Mouse (Mus musculus) forebrain, embryonic 13.5 days (tissue): ENCODE results near the gene Pnkd. TPM values are rescaled to one million over a fixed set of nuclear protein-coding genes. Genes with fewer than 3 reads are reported as not detected.
A peak's percentile ranks its signal among the peaks of the same experiment; 100 is the strongest.

ENCODE experiments used
- ATAC-seq: fragments of 200-750 bp; cut with Nextera tagmentation; 2 replicates; pipeline ENCODE4 v1.8.0; 2017
- H3K27ac ChIP-seq: fragments of 300-500 bp; sonication (generic); 2 replicates; pipeline ENCODE4 v1.5.1; 2015; ENCODE audit warnings: inconsistent platforms, mild to moderate bottlenecking, moderate library complexity
- H3K27me3 ChIP-seq: fragments of 300-500 bp; sonication (generic); 2 replicates; pipeline ENCODE4 v1.6.1; 2015; ENCODE audit warnings: mild to moderate bottlenecking, inconsistent platforms
- H3K36me3 ChIP-seq: fragments of 300-500 bp; sonication (generic); 2 replicates; pipeline ENCODE4 v1.6.1; 2015; ENCODE audit warnings: mild to moderate bottlenecking, inconsistent platforms; ENCODE audit not compliant: poor library complexity, severe bottlenecking
- H3K4me1 ChIP-seq: fragments of 300-500 bp; sonication (generic); 2 replicates; pipeline ENCODE4 v1.6.1; 2015; ENCODE audit warnings: inconsistent platforms
- H3K4me2 ChIP-seq: fragments of 300-500 bp; sonication (generic); 2 replicates; pipeline ENCODE4 v1.6.1; 2015; ENCODE audit warnings: inconsistent platforms, mild to moderate bottlenecking, moderate library complexity
- H3K4me3 ChIP-seq: fragments of 300-500 bp; sonication (generic); 2 replicates; pipeline ENCODE4 v1.5.1; 2015; ENCODE audit warnings: mild to moderate bottlenecking, inconsistent platforms
- H3K9ac ChIP-seq: fragments of 300-500 bp; sonication (generic); 2 replicates; pipeline ENCODE4 v1.6.1; 2015; ENCODE audit warnings: mild to moderate bottlenecking, inconsistent platforms
- H3K9me3 ChIP-seq: fragments of 300-500 bp; sonication (generic); replicated peaks from 2 replicates; pipeline ENCODE4 v1.6.1; 2016; ENCODE audit warnings: inconsistent platforms
- WGBS: fragments of 180-500 bp; shearing (Covaris S2); methylation state at CpG from one replicate; pipeline ENCODE4 v1.1.7; 2015; 5-methylcytosine and 5-hydroxymethylcytosine counted together
- polyA plus RNA-seq: library from polyadenylated mRNA; unstranded; fragments of >200 nt; fragmentation: Nextera tagmentation; extraction: Ambion mirVana; gene quantifications from 2 replicates; pipeline ENCODE4 v1.2.1, GENCODE M21; 2015

The Pnkd gene
- polyA plus RNA-seq, 1 experiment from 2014 or later, result 94.5 TPM

DNA sequence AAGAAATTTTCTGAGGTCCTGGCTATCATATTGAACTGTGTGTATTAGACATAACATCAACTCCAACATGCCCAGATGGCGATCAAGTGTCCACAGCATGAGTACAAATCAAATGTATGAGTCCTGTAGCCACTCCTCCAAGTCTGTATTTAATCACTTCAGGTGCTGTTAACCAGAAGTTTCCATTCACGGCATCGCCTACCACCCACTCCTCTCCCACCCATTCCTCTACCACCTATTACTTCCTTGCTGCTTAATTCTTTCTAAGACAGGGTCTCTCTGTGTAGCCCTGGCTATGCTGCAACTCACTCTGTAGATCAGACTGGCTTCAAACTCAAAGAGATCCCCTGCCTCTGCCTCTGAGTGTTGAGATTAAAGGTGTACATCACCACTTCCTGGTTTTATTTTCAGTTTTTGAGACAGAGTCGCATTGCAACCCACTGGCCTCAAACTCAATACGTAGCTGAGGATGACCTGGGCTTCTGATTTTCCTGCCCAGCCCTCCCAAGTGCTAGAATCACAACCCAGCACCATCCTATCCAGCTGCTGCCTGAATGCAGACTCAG, 75.3 kb downstream of the Pnkd start:
- Histone ChIP-seq H3K9ac (no peak overlapping the region), H3K4me2 (no peak overlapping the region), H3K9me3 (no peaks in the 10 kb centered on the region), H3K4me1 (peaks cover 6% of the 10 kb centered on the region; the same call in 1 of the 2 replicates), H3K4me3 (no peak overlapping the region), H3K27ac (no peak overlapping the region), H3K36me3 (no peaks in the 10 kb centered on the region), H3K27me3 (no peaks in the 10 kb centered on the region)
- ATAC-seq, result no peak
- 90% methylated on average over 5 of the region's 5 CpGs for WGBS

- WGBS, result 0% methylated on average over 2 of the region's 2 CpGs
These were observed 77.1 kb downstream of the Pnkd start, which contains the start of gene Catip for GRCm38 (mm10) chr1:74361812-74362211. TSS of gene Catip (plus strand) at chr1:74362108.

DNA sequence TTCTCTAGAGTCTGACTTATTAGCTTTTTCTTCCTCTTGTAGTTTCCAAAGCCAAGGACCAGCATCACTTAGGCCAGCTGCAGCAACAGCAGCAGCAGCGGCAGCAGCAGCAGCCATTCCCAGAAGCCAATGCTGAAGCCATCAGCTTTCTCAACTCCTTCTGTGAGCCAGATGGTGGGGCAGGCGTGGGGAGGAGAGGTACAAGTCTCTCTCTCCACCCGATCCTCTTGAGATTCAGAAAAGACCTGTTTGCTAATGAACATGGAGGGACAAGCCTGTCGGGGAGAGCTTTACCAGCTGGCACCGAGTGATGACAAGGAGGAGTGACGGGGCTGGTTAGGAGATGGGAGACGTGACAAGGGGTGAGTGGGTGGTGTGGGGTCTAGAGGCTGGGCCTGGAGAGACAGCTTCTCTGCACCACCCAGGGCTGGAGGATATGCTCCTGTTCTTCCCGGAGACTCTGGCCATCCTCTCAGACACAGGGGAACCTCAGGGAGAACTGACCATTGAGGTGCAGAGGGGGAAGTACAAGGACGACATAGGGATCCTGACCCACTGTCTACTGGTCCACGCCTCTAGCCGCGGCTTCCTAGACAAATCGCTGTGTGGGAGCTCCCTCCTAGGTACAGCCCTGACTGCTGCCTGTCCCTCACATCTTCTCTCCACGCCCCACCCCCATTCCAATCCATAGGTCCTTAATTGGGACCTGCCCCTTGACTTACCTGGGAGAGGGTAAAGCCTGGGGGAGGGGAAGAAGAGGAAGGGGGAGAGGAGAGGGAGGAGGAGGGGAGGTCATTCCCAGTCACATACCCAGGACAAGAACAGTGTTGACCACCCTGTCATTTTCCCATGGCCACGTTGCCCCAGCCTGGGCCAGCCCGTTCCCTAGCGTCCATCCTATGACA, 77.8 kb downstream of the Pnkd start:
- Histone ChIP-seq H3K4me3 (no peak overlapping the region), H3K27me3 (no peaks in the 10 kb centered on the region), H3K4me2 (no peak overlapping the region), H3K4me1 (peaks cover 6% of the 10 kb centered on the region; the same call in 1 of the 2 replicates), H3K9ac (no peak overlapping the region), H3K9me3 (no peaks in the 10 kb centered on the region), H3K27ac (no peak overlapping the region), H3K36me3 (no peaks in the 10 kb centered on the region)
- no peak for ATAC-seq
- 69% methylated on average over 17 of the region's 17 CpGs for WGBS

More at GRCm38 (mm10) chr1:74361812-74362211, 77.1 kb downstream of the Pnkd start, which contains the start of gene Catip:
- no peak within 1 kb of the TSS for H3K9ac ChIP-seq
- H3K9me3 ChIP-seq, result no peaks in the 10 kb centered on the region
- no peak within 1 kb of the TSS for H3K4me3 ChIP-seq
- ATAC-seq, result peak; percentile 84
- H3K4me1 ChIP-seq, result peaks cover 6% of the 10 kb centered on the region; the same call in 1 of the 2 replicates
- H3K27ac ChIP-seq, result no peak within 1 kb of the TSS
- H3K4me2 ChIP-seq, result no peak within 1 kb of the TSS
- H3K27me3 ChIP-seq, result no peaks in the 10 kb centered on the region
- no peaks in the 10 kb centered on the region for H3K36me3 ChIP-seq

DNA sequence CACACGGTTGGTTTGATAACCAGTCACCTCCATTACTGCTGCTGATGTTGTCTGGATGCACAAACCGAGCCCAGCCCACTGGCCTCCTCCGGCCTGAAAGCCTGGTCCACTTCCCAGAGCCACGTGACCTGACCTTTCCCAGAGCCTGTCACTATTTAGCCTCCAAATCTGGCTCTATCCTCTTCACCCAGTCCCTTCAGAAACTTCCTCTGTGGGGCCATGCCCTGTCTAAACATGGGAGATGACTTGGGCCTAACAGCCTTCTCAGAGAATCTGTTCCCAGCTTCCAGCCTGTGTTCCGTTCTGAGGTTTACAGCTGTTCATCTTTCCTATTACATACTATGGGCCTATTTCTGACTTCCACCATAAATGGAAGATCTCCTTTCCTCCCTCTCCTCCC, 78.7 kb downstream of the Pnkd start:
- ATAC-seq, result no peak

DNA sequence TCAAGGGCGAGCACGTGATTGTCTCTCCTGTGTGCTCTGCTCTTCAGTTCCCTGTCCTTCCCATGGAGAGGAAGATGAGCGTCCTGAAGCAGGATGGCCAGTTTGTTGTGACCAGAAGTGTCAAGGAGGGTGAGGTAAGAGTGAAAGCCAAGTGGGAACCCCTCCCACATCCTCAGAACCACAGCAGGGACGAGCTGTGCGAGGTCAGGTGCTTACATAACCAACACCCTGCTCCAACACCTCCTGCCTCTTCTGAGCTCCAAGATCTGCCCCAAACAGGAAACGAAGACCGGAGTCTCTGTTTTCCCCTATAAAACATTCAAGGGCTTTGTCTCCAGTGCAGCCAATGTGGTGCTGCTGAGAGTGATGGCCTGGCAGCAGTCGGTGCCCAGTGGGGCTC, 79.5 kb downstream of the Pnkd start:
- Histone ChIP-seq H3K4me2 (no peak overlapping the region), H3K4me1 (peaks cover 11% of the 10 kb centered on the region), H3K9ac (no peak overlapping the region), H3K27ac (no peak overlapping the region), H3K9me3 (no peaks in the 10 kb centered on the region), H3K36me3 (no peaks in the 10 kb centered on the region), H3K4me3 (no peak overlapping the region), H3K27me3 (no peaks in the 10 kb centered on the region)
- WGBS, result 88% methylated on average over 8 of the region's 8 CpGs
- ATAC-seq, result no peak

More for the DNA sequence above, 78.7 kb downstream of the Pnkd start:
- no peaks in the 10 kb centered on the region for H3K9me3 ChIP-seq
- H3K27me3 ChIP-seq, result no peaks in the 10 kb centered on the region
- 84% methylated on average over 5 of the region's 5 CpGs for WGBS
- H3K4me1 ChIP-seq, result peaks cover 11% of the 10 kb centered on the region
- no peak overlapping the region for H3K4me3 ChIP-seq
- H3K4me2 ChIP-seq, result no peak overlapping the region
- H3K27ac ChIP-seq, result no peak overlapping the region
- no peak overlapping the region for H3K9ac ChIP-seq
- H3K36me3 ChIP-seq, result no peaks in the 10 kb centered on the region

DNA sequence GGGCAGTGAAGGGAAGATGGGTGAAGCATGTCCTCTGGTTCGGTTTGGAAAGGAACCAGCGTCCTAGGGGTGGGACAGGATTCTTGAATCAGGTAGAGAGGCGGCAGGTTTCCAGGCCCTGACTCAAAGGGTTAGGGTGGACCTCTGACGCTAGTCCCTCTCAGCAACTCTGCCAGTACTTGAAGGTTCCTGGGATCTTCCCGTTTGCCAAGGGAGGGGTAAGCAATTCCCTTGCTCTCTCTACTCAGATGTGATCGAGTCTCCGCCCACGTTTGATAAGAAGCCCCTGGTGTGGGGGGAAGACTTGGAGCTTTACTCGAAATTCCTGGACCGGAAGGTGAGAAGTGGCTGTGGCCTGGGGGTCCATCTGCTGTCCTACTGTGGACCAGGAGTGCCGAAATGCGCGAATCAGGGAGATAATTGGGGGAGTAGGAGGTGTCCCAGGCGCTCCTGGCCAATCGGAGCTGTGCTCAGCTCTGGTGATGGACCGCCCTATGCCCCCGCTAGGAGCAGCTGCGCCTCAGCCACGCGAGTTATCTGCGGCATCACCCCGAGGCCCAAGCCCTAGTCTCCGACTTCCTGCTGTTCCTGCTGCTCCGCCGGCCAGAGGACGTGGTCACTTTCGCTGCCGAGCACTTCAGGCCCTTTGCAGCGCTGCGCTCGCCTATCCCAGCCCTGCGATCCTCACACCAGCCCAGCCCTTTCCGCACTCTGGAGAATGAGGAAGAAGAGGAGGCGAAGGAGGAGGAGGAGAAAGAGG, 83.3 kb downstream of the Pnkd start:
- 27% methylated on average over 34 of the region's 34 CpGs for WGBS
- Histone ChIP-seq H3K9me3 (no peaks in the 10 kb centered on the region), H3K4me3 (peak overlapping the region; percentile 23), H3K27ac (no peak overlapping the region), H3K36me3 (no peaks in the 10 kb centered on the region), H3K4me2 (peak overlapping the region; percentile 58), H3K9ac (peak overlapping the region; percentile 41; the same call in 1 of the 2 replicates), H3K27me3 (no peaks in the 10 kb centered on the region), H3K4me1 (peaks cover 4% of the 10 kb centered on the region; the same call in 1 of the 2 replicates)
- ATAC-seq, result peak; percentile 70; the same call in 1 of the 2 replicates

DNA sequence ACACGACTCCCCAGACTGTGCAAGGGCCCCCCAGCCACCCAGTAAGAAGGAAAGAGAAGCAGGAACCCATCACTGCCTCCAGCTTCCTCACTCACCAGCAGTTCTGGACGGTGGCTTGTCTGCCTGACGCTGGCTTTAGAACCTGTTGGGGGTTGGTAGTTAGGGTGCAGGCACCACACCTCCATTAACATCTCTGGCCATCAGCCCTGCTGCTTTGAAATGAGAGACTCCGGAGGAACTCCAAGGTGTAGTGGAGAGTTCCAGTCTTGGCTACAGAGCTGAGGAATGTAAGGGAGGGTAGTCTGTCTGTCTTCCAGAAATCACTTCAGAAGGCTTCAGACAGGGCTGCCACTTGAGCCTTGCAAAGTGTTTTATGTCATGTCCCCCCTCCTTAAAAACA, 85.3 kb downstream of the Pnkd start:
- peaks cover 4% of the 10 kb centered on the region; the same call in 1 of the 2 replicates for H3K4me1 ChIP-seq
- no peaks in the 10 kb centered on the region for H3K9me3 ChIP-seq
- ATAC-seq, result no peak
- WGBS, result 58% methylated on average over 4 of the region's 4 CpGs
- H3K27ac ChIP-seq, result no peak overlapping the region
- H3K27me3 ChIP-seq, result no peaks in the 10 kb centered on the region
- H3K4me3 ChIP-seq, result no peak overlapping the region
- H3K4me2 ChIP-seq, result no peak overlapping the region
- no peak overlapping the region for H3K9ac ChIP-seq
- no peaks in the 10 kb centered on the region for H3K36me3 ChIP-seq

- Histone ChIP-seq H3K4me2 (no peak overlapping the region), H3K36me3 (no peaks in the 10 kb centered on the region), H3K9me3 (no peaks in the 10 kb centered on the region), H3K4me3 (no peak overlapping the region), H3K27ac (no peak overlapping the region), H3K27me3 (no peaks in the 10 kb centered on the region), H3K4me1 (0 out of 2 replicates have a peak, but pooled peaks cover under 1% of the 10 kb centered on the region), H3K9ac (no peak overlapping the region)
- no peak for ATAC-seq
- 83% methylated on average over 4 of the region's 4 CpGs for WGBS
These were observed 88.6 kb downstream of the Pnkd start for GRCm38 (mm10) chr1:74373372-74373771.

GRCm38 (mm10) chr1:74374980-74375379, 90.2 kb downstream of the Pnkd start, which contains the start of gene Slc11a1:
TSS of gene Slc11a1 (plus strand) at chr1:74375195.
- no peaks in the 10 kb centered on the region for H3K27me3 ChIP-seq
- WGBS, result 74% methylated on average over 8 of the region's 8 CpGs
- no peak for ATAC-seq
- no peak within 1 kb of the TSS for H3K27ac ChIP-seq
- no peaks in the 10 kb centered on the region for H3K9me3 ChIP-seq
- H3K4me1 ChIP-seq, result no peaks in the 10 kb centered on the region
- H3K9ac ChIP-seq, result no peak within 1 kb of the TSS
- H3K4me3 ChIP-seq, result no peak within 1 kb of the TSS
- no peaks in the 10 kb centered on the region for H3K36me3 ChIP-seq
- no peak within 1 kb of the TSS for H3K4me2 ChIP-seq

GRCm38 (mm10) chr1:74375561-74375960, 90.8 kb downstream of the Pnkd start:
- Histone ChIP-seq H3K4me3 (no peak overlapping the region), H3K36me3 (no peaks in the 10 kb centered on the region), H3K4me2 (no peak overlapping the region), H3K27me3 (no peaks in the 10 kb centered on the region), H3K4me1 (no peaks in the 10 kb centered on the region), H3K27ac (no peak overlapping the region), H3K9ac (no peak overlapping the region), H3K9me3 (no peaks in the 10 kb centered on the region)
- ATAC-seq, result no peak
- WGBS, result 77% methylated on average over 10 of the region's 10 CpGs

DNA sequence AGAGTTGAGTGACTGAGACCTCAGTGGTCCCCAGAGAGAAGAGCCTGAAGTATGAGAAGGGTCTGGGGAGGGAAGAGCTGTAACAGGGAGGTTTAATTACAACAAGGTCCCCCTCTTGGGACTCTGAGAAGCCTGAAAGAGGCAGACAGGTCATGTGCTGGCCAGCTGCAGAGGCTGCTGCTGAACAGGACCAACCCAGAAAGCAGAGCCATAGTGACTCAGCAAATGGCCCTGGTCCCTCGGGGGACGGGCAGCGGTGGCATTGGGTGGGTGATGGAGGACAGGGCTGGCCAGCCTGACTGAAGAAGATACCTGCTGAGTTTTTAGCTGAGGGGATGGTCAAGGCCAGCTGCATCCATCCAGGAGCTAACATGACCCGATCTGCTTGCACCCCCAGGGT, 91.7 kb downstream of the Pnkd start:
- WGBS, result 88% methylated on average over 4 of the region's 4 CpGs

More for the DNA sequence above, 91.7 kb downstream of the Pnkd start:
- Histone ChIP-seq H3K9me3 (no peaks in the 10 kb centered on the region), H3K27me3 (no peaks in the 10 kb centered on the region), H3K4me2 (no peak overlapping the region), H3K4me3 (no peak overlapping the region), H3K36me3 (no peaks in the 10 kb centered on the region), H3K4me1 (no peaks in the 10 kb centered on the region), H3K9ac (no peak overlapping the region), H3K27ac (no peak overlapping the region)
- ATAC-seq, result no peak
